Mouse (Mus musculus) bone marrow, adult 2 months (tissue): ENCODE data around the gene Nid2.

Experiments
- CTCF ChIP-seq: fragments of 200-500 bp; IDR thresholded peaks from 2 replicates; pipeline ENCODE4 v1.5.1; 2011; ENCODE audit warnings: low read length, control low read depth; ENCODE audit not compliant: control insufficient read depth, insufficient read depth
- POLR2A ChIP-seq: fragments of 200-500 bp; IDR thresholded peaks from 2 replicates; pipeline ENCODE4 v1.6.1; 2011; ENCODE audit warnings: low read depth, mild to moderate bottlenecking, control low read depth, low read length, borderline replicate concordance; ENCODE audit not compliant: control insufficient read depth

- TF ChIP-seq POLR2A (no peak), CTCF (no peak)
These were observed 1.2 kb downstream of the Nid2 start for GRCm38 (mm10) chr14:19752276-19752675.
